Mouse (Mus musculus): ENCODE measurements around the gene Vwa7. TPM values are rescaled to one million over a fixed set of nuclear protein-coding genes. Genes with fewer than 3 reads are reported as not detected.
"Not testable (repeated sequence)": the region's sequence is repeated elsewhere in the genome, so short reads cannot be mapped to it uniquely, and the experiment has no call there.

Gene Vwa7
- total RNA-seq, 2 experiments from 2014 or later, result 0.50 to 0.61 TPM

DNA sequence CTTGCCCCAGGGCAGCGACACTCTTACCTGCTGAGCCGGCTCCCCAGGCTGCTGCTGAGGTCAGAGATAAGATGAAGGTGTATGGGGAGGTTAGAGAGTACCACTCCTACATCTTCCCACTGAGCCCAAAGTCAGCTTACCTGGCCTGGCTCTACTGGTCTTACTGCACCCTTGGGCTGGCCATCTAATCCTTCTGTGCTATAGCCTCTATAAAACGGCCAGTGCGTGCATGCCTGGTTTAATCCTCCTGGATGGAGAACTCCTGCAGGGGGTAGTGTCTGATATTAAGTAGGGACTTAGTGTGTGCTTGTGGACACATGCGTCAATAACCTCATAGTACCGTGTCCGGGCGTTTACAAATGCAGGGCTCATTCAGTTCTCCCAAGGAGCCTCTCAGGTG lies 4.2 kb downstream of the Vwa7 start:
- no peak for DNase-seq (ENCODE audit: low spot score in 2 of 2)

DNA sequence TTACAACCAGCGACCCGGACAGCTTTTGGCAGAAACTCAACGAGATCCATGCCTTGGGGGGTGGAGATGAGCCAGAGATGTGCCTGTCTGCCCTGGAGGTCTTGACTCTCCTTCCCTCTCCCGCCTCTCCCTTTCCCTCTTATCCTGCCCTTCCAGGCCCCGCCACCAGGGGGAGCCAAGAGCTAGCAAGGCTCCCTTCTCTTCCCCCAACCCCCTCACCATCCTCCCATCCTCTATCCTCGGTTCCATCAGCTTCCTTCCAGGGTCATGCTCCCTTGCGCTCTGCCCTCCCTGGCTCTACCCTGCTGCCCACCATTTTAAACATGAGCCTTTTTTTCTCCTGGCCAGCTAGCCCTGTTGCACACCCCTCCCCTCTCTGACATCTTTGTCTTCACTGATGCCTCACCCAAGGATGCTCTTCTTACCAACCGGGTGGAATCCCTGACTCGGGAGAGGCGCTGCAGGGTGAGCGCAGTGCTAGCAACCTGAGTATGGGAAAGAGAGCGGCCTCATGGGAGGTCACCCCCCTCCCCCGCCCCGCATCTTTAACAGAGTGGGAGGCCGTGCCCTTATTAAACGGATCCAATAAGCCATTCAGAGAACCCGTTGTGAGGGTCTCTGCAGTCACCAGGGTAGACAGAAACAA lies 4.9 kb downstream of the Vwa7 start:
- DNase-seq (ENCODE audit: low spot score in 2 of 2), result peak; percentile 90 to 93

DNA sequence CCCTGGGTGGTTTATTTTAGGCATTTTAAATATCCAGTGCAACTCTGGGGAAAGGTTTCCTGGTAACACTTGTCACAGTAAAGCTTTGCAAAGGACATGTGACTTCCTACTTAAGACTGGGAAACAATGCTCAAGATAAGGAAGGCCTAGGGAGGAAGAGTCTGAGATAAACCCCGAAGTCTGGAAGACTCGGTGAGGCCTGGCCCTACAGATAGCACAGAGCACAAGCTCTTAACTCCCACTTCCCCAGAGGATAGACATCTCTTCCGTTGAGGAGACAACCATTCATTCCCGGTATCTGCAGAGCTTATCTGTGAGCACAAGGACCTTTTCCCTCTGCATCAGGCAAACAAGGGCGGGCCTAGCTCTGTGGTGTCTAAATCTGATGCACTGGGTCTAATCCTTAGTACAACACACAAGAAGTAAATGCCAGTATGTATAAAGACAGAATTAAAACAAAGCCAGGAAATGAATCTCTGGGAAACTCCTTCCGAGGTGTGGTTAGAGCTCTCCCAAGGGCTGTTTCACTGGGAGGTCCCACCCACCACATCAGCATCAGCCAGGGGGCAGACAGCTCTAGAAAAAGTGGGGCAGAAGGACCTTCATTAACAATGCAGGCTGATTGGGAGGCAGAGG lies 5.6 kb downstream of the Vwa7 start:
- DNase-seq (ENCODE audit: low spot score in 2 of 2), result no peak

DNA sequence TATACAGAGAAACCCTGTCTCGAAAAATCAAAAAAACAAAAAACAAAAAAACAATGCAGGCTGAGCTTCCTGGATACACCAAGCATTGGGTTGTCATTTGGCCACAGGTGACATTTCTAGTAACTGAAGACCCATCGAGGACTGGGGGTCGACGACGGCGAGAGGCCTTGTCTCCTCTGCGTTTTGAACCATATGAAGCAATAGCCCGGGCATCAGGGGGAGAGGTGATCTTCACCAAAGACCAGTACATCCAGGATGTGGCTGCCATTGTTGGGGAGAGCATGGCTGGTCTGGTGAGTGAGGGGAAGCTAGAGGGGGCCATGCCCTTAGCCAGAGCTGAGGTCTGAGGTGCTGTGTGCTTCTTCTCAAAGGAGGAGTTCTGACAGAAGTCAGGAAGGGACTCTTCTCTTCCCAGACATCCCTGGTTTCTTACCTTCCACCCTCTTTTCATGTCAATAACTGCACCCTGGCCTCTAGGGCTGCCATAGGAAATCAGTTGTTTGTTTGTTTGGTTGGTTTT lies 6.2 kb downstream of the Vwa7 start:
- no peak for DNase-seq (ENCODE audit: low spot score in 2 of 2)

DNA sequence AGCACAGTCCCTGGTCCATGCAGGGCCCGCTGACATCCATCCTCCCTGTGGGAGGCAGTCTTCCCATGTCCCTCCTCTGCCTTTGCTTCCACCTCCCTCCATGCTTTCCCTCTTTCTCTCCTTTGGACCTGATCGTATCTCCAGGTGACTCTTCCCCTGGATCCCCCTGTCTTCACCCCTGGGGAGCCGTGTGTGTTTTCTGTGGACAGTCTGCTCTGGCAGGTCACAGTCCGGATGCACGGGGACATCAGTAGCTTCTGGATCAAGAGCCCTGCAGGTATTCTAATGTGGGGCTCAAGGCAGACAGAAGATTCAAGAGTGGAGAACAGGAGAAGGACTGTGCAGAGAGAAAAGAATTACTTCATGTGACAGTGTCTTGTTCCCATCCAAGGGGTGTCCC lies 6.8 kb downstream of the Vwa7 start:
- DNase-seq (ENCODE audit: low spot score in 2 of 2), result no peak

DNA sequence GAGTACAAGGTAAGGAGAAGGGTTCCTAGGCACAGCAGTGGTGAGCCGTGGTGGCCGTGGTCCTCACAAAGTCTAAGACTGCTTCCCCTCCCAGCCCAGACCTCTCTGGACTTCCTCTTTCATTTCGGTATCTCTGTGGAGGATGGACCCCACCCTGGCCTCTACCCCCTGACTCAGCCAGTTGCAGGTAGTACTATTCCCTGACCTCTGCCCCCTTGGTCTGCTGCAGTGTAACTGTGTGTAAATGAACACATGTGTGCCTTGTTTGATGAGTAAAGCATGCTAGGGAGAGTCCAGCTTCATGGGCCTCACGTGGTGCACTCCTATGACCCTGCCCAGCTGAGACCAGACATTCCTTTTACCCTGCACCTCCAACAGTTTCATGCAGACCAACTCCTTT lies 7.4 kb downstream of the Vwa7 start:
- no peak for DNase-seq (ENCODE audit: low spot score in 2 of 2)

DNA sequence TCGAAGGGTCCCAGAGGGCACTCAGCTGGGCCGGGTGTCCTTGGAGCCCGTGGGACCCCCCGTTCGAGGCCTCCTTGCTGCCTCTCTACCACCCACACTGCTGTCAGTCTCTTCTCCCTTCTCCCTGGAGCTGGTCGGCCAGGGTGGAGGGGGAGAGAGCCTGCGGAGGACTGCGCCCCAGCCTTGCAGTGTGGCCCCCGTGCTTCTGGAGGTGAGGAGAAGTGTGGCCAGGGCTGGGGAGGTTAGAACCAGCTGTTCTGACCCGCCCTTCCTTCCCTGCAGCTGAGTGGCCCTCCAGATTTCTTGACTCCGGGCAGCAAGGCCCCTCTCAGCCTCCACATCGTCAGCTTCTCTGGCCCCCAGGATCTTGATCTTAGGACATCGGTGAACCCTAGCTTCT lies 7.9 kb downstream of the Vwa7 start:
- no peak for DNase-seq (ENCODE audit: low spot score in 2 of 2)

DNA sequence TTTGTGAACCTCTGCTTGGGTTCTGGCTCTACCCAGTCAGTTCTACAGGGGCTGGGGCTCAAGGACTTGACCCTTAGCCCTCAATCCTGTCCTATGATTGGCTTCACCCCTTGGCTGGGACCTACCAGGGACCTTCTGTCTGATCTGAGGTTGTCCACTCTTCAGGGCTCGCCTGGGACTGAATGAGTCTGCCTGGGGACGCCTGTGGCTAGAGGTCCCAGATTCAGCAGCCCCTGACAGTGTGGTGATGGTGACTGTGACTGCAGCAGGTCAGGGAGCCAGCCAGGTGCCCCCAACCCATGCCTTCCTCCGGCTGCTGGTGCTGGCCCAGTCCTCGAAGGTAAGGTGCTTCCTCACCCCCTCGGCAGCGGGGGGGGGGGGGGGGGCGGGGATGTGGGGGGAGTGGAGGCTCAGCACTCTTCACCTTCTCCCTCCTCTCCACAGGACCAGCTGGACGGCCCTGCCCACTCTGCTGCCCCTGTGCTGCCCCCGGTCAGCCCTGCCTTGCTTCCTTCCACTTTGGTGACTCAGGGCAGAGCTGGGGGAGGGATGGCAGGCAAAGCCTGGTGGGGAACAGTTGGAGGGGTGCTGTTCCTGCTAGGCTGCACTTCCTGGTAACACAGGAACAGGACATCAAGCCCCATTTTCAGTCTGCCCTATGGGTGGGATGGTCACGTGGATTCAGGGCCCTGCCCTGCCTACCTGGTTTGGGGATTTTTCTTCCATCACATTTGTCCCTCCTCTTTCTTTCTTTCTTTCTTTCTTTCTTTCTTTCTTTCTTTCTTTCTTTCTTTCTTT lies 8.5 kb downstream of the Vwa7 start:
- no peak for DNase-seq (ENCODE audit: low spot score in 2 of 2)

DNA sequence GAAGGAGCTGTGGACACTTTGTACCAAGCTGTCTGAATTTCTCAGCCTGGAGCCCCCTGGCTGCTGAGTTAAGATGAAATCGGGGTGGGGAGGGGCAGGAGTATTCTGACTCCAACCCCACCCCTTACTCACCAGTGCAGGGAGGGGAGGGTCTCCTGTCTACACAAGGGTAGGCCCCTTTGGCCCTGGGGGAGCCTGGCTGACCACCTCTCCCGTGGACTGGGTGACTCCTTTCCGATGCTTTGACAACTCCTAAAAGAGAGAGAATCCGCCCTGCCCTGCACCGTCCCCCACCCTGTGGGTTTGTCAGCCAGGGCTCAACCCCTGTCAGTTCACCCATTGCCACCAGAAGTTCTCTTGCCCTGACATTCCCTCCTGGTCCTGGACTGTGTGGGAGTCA lies 9.8 kb downstream of the Vwa7 start:
- no peak for DNase-seq (ENCODE audit: low spot score in 2 of 2)

DNA sequence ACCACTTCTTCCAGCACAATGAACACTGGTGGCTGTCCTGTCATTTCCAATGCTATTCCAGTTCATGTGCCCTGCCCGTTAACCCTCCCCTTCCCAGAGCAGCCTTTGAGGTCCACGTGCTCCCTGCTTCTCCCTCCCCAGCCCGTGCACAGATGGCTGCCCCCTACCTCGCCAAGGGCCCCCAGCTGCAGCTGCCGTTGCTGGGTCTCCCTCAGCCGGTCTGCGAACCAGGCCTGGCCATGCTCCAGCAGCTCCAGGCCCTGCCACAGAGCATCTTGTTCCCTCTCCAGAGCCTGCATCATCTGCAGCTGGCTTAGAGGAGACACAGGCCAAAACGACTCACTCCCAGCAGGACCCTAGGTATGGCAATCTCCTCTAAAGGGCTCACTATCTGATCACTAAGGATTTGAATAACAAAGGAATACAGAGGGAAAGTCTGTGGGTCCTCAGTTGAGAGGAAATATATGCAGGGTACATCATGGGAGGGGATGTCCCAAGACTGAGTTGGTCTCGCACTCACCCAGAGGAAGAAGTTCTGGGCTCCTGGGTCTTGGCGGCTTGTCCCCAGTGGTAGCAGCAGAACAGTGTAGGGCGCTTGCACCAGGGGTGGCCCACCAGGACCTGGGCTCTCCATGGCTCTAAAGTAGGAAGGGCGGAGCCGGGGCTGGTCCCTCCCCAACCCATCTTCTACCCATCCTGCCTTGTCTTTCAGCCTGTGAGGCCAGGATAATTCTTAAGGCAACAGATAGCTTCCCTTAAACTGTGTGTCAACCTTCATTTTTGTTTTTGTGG lies 11.1 kb downstream of the Vwa7 start, which contains the start of gene Sapcd1:
Gene Sapcd1, minus strand, starts transcription at position 740 of the 792 bp plus-strand sequence.
- no peak for DNase-seq (ENCODE audit: low spot score in 2 of 2)

DNA sequence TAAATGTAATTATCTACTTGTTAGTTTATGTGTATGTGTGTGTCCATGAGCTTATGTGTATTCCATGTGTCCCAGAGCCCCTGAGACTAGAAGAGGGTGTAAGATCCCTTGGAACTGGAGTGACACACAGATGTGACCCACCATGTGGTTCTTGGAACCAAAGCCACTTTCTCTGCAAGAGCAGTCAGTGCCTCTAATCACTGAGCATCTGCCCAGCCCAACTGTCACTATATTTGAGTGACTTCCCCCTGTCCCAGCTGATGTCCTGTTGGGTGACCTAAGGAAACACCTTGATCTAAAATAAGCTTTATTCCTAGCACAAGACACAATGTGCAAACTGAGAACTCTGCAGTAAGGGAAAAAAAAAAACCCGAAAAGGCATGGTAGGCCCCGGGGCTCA lies 11.9 kb downstream of the Vwa7 start:
- no peak for DNase-seq (ENCODE audit: low spot score in 2 of 2)

DNA sequence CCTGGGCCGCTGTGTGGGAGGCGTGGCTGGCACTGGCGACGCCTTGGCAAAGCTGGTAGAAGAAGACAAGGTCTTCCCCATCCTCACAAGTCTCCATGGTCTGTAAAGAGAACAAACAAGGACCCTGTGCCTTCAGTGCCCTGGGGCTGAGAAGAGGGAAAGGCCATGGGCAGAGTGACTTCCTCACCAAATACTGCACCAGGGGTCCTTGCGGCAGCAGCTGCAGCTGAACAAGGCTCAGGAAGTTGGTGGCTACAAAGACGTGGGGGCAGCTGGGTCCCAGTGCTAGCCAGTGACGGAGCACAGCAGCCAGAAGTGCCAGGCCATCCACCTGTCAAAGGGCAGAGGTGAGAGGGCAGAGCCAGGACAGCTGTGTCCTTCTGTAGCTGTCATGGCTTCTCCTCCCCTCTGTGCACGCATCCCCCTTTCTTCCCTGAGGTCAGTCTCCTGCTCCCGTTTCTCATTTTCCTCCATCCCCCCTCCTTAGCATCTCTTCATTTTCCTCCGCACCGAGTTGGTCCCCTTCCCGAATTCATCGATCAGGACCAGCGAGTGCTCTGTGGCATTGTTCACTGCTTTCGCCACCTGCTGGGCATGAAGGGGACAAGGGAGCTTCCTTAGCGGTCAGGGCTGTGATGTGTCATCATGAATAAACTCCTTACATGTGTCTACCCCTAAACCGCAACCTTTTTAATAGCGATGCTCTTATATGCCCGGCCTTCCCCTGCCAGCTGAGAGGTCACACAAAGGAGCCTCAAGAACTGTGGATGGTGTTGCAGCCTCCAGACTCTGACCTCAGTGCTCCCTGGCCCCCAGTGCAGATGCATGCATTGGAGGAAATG lies 13.5 kb downstream of the Vwa7 start:
- DNase-seq (ENCODE audit: low spot score in 2 of 2), result no peak

DNA sequence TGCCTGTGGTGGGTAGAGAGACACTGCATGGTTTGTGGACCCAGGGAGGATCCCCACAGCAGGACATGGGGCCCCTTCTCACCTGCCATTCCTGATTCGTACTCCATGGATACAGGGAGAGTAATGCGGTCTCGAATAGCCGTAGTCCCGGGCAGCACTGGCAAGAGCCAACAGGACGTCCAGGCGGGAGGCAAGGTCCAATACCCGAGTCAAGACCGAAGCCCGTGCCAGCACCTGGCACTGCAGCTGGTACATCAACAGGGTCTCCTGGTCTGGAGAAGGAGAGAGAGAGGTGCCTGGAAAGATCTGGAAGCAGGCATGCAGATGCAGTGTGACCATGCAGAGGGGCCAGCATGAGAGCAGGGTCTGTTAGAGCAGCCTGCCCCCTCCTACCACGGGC lies 14.9 kb downstream of the Vwa7 start:
- no peak for DNase-seq (ENCODE audit: low spot score in 2 of 2)

DNA sequence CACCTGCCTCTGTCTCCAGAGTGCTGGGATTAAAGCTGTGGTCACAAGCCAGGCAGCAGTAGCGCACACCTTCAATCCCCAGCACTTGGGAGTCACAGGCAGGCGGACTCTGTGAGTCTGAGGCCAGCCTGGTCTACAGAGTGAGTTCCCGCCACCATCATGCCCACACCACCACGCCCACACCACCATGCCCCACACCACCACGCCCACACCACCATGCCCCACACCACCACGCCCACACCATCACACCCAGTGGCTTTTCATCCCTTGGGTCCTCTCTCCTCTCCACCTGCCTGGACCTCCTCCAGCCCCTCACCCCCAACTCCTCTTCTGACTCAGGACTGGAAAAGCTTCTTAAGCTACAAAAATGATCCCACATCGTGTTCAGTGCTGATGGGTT lies 15.5 kb downstream of the Vwa7 start:
- DNase-seq (ENCODE audit: low spot score in 2 of 2), result no peak

DNA sequence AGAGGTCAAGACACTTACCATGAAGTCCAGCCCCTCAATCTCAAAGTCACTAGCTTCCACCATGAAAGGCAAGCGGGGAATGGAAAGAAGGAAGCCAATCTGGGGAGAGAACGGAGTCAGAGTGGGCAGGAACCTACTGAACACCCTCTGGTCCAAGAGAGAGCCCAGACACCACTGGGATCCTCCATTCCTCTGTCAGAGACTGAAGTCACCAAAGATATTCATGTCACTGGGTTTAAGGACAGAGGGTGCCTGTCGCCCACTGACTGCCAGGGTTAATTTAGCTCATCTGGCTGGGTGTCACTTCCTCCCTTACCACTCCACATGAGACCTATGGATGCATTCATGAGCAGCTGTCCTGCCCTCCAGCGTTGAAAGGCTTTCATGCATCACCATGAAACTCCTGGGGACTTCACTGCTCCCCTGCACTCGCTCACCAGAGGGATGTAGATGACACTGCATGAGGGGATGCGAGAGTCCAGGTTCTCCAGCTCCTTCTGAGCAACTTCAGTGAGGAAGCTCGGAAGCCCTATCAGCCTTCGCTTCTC lies 16.0 kb downstream of the Vwa7 start:
- no peak for DNase-seq (ENCODE audit: low spot score in 2 of 2)

DNA sequence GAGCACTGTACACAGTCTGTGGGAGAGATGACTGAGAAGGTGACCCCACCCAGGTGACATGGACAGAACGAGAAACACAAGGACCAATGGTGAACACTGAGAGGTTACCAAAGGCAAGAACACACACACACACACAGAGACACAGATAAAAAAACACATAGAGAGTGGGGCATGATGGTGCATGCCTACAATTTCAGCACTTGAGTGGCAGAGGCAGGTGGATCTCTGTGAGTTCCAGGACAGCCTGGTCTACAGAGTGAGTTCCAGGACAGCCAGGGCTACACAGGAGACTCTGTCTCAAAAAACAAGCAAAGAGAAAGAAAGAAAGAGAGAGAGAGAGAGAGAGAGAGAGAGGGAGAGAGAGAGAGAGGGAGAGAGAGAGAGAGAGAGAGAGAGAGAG lies 17.3 kb downstream of the Vwa7 start:
- DNase-seq (ENCODE audit: low spot score in 2 of 2), result not testable (repeated sequence)

DNA sequence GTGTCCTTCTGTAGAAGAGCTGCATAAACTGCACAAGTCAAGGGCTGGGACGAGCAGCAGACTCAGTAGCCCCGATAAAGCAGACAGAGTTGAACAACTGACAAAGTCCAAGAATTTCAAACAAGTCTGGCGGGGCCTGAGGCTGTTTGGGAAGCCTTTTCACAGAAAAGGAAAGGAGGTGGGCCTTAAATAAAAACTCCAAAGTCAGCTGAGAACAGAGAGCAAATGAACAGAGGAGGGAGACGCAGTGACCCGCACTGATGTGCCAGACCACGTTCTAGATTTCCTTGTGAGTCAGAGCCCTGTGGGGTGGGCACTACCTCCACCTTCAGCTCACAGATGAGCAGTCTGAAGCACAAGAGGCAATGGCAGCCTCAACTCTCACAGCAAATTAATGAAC lies 18.5 kb downstream of the Vwa7 start:
- no peak for DNase-seq (ENCODE audit: low spot score in 2 of 2)

DNA sequence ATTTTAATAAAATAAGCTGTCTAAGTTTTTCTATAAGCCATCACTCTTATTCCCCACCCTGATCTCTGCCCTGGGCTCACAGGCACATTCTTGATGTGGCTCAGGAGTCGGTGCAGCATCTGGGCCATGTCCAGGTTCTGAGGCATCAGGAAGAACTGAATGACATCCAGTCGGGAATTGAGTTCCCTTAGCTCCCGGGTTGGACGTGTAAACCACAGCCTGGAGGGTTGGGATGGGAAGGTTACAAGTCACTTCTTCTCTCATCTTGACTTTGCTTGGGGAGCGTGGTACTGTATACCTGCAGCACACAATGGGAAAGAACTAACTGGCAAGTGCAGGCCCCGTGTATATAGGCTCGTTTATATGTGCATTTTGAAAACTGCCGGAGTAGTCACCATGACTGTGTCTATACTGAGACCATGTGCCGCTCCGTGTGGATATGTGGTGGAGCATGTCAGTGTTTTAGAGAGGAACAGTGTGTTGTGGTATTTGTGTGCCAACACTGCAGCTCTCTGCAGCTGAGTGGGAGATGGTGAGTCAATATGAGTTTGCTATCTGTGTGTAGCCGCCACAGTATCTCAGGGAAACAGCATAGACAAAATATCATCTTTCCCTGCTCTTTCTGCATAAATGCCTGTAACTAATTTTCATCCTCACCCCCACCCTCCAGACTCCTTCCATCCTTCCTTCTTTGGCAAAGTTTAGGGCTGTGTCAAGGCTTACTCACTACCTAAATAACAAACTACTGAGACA lies 22.9 kb downstream of the Vwa7 start:
- no peak for DNase-seq (ENCODE audit: low spot score in 2 of 2)

DNA sequence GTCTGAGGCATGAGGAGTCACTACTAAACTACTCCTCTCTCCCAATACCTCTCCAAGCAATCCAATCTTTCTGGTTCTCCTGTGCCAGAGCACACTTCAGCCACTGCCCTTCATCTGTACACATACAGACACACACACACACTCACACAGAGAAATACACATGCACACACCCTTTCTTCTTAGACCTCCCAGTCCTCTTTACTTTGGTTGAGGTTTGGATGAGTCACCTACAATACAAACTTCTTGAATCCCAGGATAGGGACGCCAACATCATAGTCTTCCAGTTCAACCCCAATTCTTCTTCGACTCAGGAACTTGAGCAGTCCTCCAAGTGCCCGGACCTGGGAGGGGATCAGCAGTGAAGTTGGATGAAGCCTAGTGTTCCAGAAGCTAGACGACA lies 27.4 kb downstream of the Vwa7 start:
- no peak for DNase-seq (ENCODE audit: low spot score in 2 of 2)

Measured in adrenal gland, adult 18-20 months (tissue).